Mouse (Mus musculus): ENCODE data around the gene Pkn1. TPM values are rescaled to one million over a fixed set of nuclear protein-coding genes. Genes with fewer than 3 reads are reported as not detected.

Pkn1 gene
- total RNA-seq, 2 experiments from 2014 or later, result 31.6 to 78.8 TPM

Other genes with a start within 250 kb of the Pkn1 start
- 64.4 and 70.9 TPM in 2 replicates for gene Scoc, start 240.8 kb downstream of the Pkn1 start, total RNA-seq (2015)
- gene Scoc, start 240.8 kb downstream of the Pkn1 start, total RNA-seq (2017), result 27.9 and 43.9 TPM in 2 replicates
- not detected in 2 replicates for gene Olfr370, start 163.4 kb downstream of the Pkn1 start, total RNA-seq (2015)
- gene Olfr370, start 163.4 kb downstream of the Pkn1 start, total RNA-seq (2017), result not detected in 2 replicates
- 158 and 163 TPM in 2 replicates for gene Ndufb7, start 132.5 kb downstream of the Pkn1 start, total RNA-seq (2015)
- 252 and 255 TPM in 2 replicates for gene Ndufb7, start 132.5 kb downstream of the Pkn1 start, total RNA-seq (2017)
- gene Tecr, start 91.2 kb downstream of the Pkn1 start, total RNA-seq (2015), result 363 and 424 TPM in 2 replicates
- 324 and 345 TPM in 2 replicates for gene Tecr, start 91.2 kb downstream of the Pkn1 start, total RNA-seq (2017)
- 45.5 and 47.6 TPM in 2 replicates for gene Dnajb1, start 91.0 kb downstream of the Pkn1 start, total RNA-seq (2015)
- 26.2 and 28.0 TPM in 2 replicates for gene Dnajb1, start 91.0 kb downstream of the Pkn1 start, total RNA-seq (2017)
- 14.7 and 19.0 TPM in 2 replicates for gene Gipc1, start 46.5 kb downstream of the Pkn1 start, total RNA-seq (2015)
- 14.3 and 17.8 TPM in 2 replicates for gene Gipc1, start 46.5 kb downstream of the Pkn1 start, total RNA-seq (2017)
- 0.10 TPM in 1 of 2 replicates, not detected in the other for gene Ptger1, start 32.5 kb downstream of the Pkn1 start, total RNA-seq (2015)
- 0.87 and 1.6 TPM in 2 replicates for gene Ptger1, start 32.5 kb downstream of the Pkn1 start, total RNA-seq (2017)
- gene Ddx39, start 16.0 kb upstream of the Pkn1 start, total RNA-seq (2015), result 119 and 139 TPM in 2 replicates
- 121 and 131 TPM in 2 replicates for gene Ddx39, start 16.0 kb upstream of the Pkn1 start, total RNA-seq (2017)
- 27.1 and 29.1 TPM in 2 replicates for gene Adgre5, start 42.1 kb upstream of the Pkn1 start, total RNA-seq (2015)
- gene Adgre5, start 42.1 kb upstream of the Pkn1 start, total RNA-seq (2017), result 19.8 and 30.2 TPM in 2 replicates
- 2.9 and 5.9 TPM in 2 replicates for gene Adgrl1, start 200.9 kb upstream of the Pkn1 start, total RNA-seq (2015)
- 2.3 and 2.4 TPM in 2 replicates for gene Adgrl1, start 200.9 kb upstream of the Pkn1 start, total RNA-seq (2017)